ENCODE assay signal across 9 mouse cellular contexts in the genomic region with DNA sequence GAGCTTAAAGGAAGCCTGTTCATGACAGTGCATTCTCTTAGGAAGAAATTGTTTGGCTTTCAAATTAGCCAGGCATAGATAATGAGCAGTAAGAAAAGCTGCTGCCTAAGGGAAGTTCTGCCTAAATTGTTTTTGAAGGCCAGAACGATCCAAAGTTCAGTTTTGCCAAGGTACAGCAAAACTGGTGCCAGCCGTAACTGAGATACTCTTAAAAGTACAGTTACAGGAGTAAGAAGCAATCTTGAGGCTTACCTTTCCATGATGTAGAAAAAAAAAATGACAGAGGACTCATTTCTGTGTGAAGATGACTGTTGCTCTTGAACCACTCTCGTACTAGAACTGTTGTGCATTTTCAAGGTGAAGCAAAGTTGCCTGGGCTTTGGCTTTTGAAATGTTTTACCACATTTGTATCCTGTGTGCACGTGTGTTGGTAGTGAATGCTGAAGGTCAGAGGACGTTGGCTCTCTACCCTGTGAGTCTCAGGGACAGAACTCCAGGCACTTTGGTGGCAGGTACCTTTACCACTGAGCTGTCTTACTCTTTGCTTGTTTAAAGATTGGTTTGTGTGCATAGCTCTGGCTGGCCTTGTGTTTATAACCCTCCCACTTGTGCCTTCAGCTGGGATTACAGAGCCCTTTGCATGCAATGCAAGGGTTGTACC. TPM values are rescaled to one million over a fixed set of nuclear protein-coding genes. Genes with fewer than 3 reads are reported as not detected.
DNase-seq lines count a peak whose midpoint lies in the region; ATAC-seq and TF ChIP-seq lines count a peak whose summit lies in the region.
"Had no signal": no experiment of that assay in that cellular context is flagged by ENCODE, and none has a peak within 500 bp of the region (broad histone marks: within the 10 kb centered on the region; RNA-seq: fewer than 3 reads in every experiment).

No protein-coding gene starts in this region.

- no peak for DNase-seq in midbrain, embryonic 14.5 days
- DNase-seq in kidney, postnatal 25 days: peak; percentile 56 to 66
- peak; percentile 33 for DNase-seq in stomach, postnatal 0 days (ENCODE audit: low spot score)
- no peak for DNase-seq in ovary, postnatal 10 days (ENCODE audit: low spot score)
- no peak for DNase-seq in cerebellum, adult 2 months
- DNase-seq: cerebellum, postnatal 36 days had no signal

- TF ChIP-seq CTCF in stomach, postnatal 0 days (IDR thresholded peaks at IDR 0.05; ENCODE audit: low read depth): no peak
- no peak for TF ChIP-seq CTCF in cerebellum, adult 2 months (IDR thresholded peaks at IDR 0.05; ENCODE audit: borderline replicate concordance, insufficient read depth, low read depth, low read length)

- TF ChIP-seq EP300 in stomach, postnatal 0 days (optimal IDR thresholded peaks at IDR 0.05): no peak

- 0 out of 2 replicates have a peak overlapping the region, but pooled peaks have one; percentile 10 for H3K9ac ChIP-seq in forebrain, embryonic 15.5 days (replicated peaks)
- no peak overlapping the region for H3K9ac ChIP-seq in forebrain, embryonic 12.5 days
- no peak overlapping the region for H3K9ac ChIP-seq in midbrain, embryonic 14.5 days (replicated peaks; ENCODE audit: low read length)
- H3K9ac ChIP-seq in midbrain, embryonic 16.5 days (ENCODE audit: low read depth, low read length): no peak overlapping the region
- no peak overlapping the region for H3K9ac ChIP-seq in stomach, postnatal 0 days (ENCODE audit: low read length)

- H3K9me3 ChIP-seq in forebrain, embryonic 15.5 days: no peaks in the 10 kb centered on the region
- H3K9me3 ChIP-seq in forebrain, embryonic 12.5 days: no peaks in the 10 kb centered on the region
- no peaks in the 10 kb centered on the region for H3K9me3 ChIP-seq in midbrain, embryonic 14.5 days (ENCODE audit: control insufficient read depth, low read length)
- H3K9me3 ChIP-seq in midbrain, embryonic 16.5 days (replicated peaks; ENCODE audit: control insufficient read depth, low read length, poor library complexity, severe bottlenecking): no peaks in the 10 kb centered on the region
- H3K9me3 ChIP-seq in stomach, postnatal 0 days (ENCODE audit: control insufficient read depth, low read length): no peaks in the 10 kb centered on the region

- peaks cover 29% of the 10 kb centered on the region for H3K4me1 ChIP-seq in forebrain, embryonic 15.5 days
- peaks cover 23% of the 10 kb centered on the region for H3K4me1 ChIP-seq in forebrain, embryonic 12.5 days
- H3K4me1 ChIP-seq in midbrain, embryonic 14.5 days (ENCODE audit: control insufficient read depth, insufficient read depth, low read length): peaks cover 16% of the 10 kb centered on the region
- peaks cover 30% of the 10 kb centered on the region for H3K4me1 ChIP-seq in midbrain, embryonic 16.5 days (ENCODE audit: control insufficient read depth, insufficient read depth, low read length)
- no peaks in the 10 kb centered on the region for H3K4me1 ChIP-seq in stomach, postnatal 0 days (replicated peaks; ENCODE audit: control insufficient read depth, insufficient read depth)
- H3K4me1 ChIP-seq in cerebellum, adult 2 months (ENCODE audit: control insufficient read depth, insufficient read depth, low read length): peaks cover 6% of the 10 kb centered on the region; the same call in 1 of the 2 replicates

- no peak overlapping the region for H3K27ac ChIP-seq in forebrain, embryonic 15.5 days (replicated peaks)
- H3K27ac ChIP-seq in forebrain, embryonic 12.5 days: no peak overlapping the region
- no peak overlapping the region for H3K27ac ChIP-seq in midbrain, embryonic 14.5 days (replicated peaks; ENCODE audit: low read depth, low read length)
- H3K27ac ChIP-seq in midbrain, embryonic 16.5 days (ENCODE audit: low read length): no peak overlapping the region
- 0 out of 2 replicates have a peak overlapping the region, but pooled peaks have one; percentile 9 for H3K27ac ChIP-seq in stomach, postnatal 0 days (replicated peaks)
- H3K27ac ChIP-seq in cerebellum, adult 2 months (ENCODE audit: insufficient read depth, low read length): no peak overlapping the region

- no peak for ATAC-seq in forebrain, embryonic 15.5 days (replicated peaks)
- ATAC-seq in forebrain, embryonic 12.5 days (ENCODE audit: low FRiP score): no peak
- no peak for ATAC-seq in midbrain, embryonic 14.5 days (ENCODE audit: low FRiP score, low TSS enrichment)
- ATAC-seq in midbrain, embryonic 16.5 days: no peak
- no peak for ATAC-seq in stomach, postnatal 0 days (ENCODE audit: low FRiP score, low TSS enrichment)

- no peaks in the 10 kb centered on the region for H3K27me3 ChIP-seq in forebrain, embryonic 15.5 days
- no peaks in the 10 kb centered on the region for H3K27me3 ChIP-seq in forebrain, embryonic 12.5 days
- no peaks in the 10 kb centered on the region for H3K27me3 ChIP-seq in midbrain, embryonic 14.5 days (ENCODE audit: control insufficient read depth, insufficient read depth, low read length)
- H3K27me3 ChIP-seq in midbrain, embryonic 16.5 days (ENCODE audit: control insufficient read depth, insufficient read depth, low read depth, low read length): no peaks in the 10 kb centered on the region
- H3K27me3 ChIP-seq in stomach, postnatal 0 days (ENCODE audit: control insufficient read depth, insufficient read depth, low read length): no peaks in the 10 kb centered on the region
- no peaks in the 10 kb centered on the region for H3K27me3 ChIP-seq in cerebellum, adult 2 months (ENCODE audit: control insufficient read depth, insufficient read depth, low read length)

- no peak overlapping the region for H3K4me3 ChIP-seq in forebrain, embryonic 15.5 days
- H3K4me3 ChIP-seq in forebrain, embryonic 12.5 days (replicated peaks): no peak overlapping the region
- no peak overlapping the region for H3K4me3 ChIP-seq in midbrain, embryonic 14.5 days (replicated peaks; ENCODE audit: low read depth, low read length)
- no peak overlapping the region for H3K4me3 ChIP-seq in midbrain, embryonic 16.5 days (ENCODE audit: low read depth, low read length)
- H3K4me3 ChIP-seq in stomach, postnatal 0 days (ENCODE audit: low read depth, low read length): no peak overlapping the region
- H3K4me3 ChIP-seq in cerebellum, adult 2 months (replicated peaks; ENCODE audit: insufficient read depth, low read depth, low read length): no peak overlapping the region

- WGBS in forebrain, embryonic 15.5 days: 61% methylated on average over 5 of the region's 5 CpGs
- 76% methylated on average over 5 of the region's 5 CpGs for WGBS in forebrain, embryonic 12.5 days
- WGBS in midbrain, embryonic 14.5 days: 75% methylated on average over 5 of the region's 5 CpGs
- WGBS in midbrain, embryonic 16.5 days: 75% methylated on average over 5 of the region's 5 CpGs
- 49% methylated on average over 5 of the region's 5 CpGs for WGBS in stomach, postnatal 0 days
- WGBS in cerebellum, adult 2 months: 54% methylated on average over 5 of the region's 5 CpGs

- peaks cover 28% of the 10 kb centered on the region for H3K36me3 ChIP-seq in forebrain, embryonic 15.5 days
- peaks cover 40% of the 10 kb centered on the region for H3K36me3 ChIP-seq in forebrain, embryonic 12.5 days (replicated peaks)
- peaks cover 26% of the 10 kb centered on the region for H3K36me3 ChIP-seq in midbrain, embryonic 14.5 days (ENCODE audit: control insufficient read depth, insufficient read depth, low read length)
- peaks cover 5% of the 10 kb centered on the region; the same call in 1 of the 2 replicates for H3K36me3 ChIP-seq in midbrain, embryonic 16.5 days (ENCODE audit: control insufficient read depth, insufficient read depth, low read length)
- peaks cover 5% of the 10 kb centered on the region; the same call in 1 of the 2 replicates for H3K36me3 ChIP-seq in stomach, postnatal 0 days (ENCODE audit: control insufficient read depth, insufficient read depth, low read length)

- H3K4me2 ChIP-seq in forebrain, embryonic 15.5 days (replicated peaks): no peak overlapping the region
- no peak overlapping the region for H3K4me2 ChIP-seq in forebrain, embryonic 12.5 days
- peak overlapping the region; percentile 13; the same call in 1 of the 2 replicates for H3K4me2 ChIP-seq in midbrain, embryonic 14.5 days (ENCODE audit: low read length)
- H3K4me2 ChIP-seq in midbrain, embryonic 16.5 days (ENCODE audit: low read length): no peak overlapping the region; the same call in 1 of the 2 replicates
- H3K4me2 ChIP-seq in stomach, postnatal 0 days (replicated peaks; ENCODE audit: low read depth): peak overlapping the region; percentile 8; the same call in 1 of the 2 replicates

- no peak for TF ChIP-seq POLR2A in cerebellum, adult 2 months (IDR thresholded peaks at IDR 0.05; ENCODE audit: borderline replicate concordance, insufficient read depth, low read length)

RNA-seq across cellular contexts. Expression of a gene that starts 3.0 kb away (rescaled TPM):
- 40.2 and 40.5 TPM in 2 replicates for polyA plus RNA-seq in forebrain, embryonic 15.5 days (2015; fragmentation: Nextera tagmentation; extraction: Ambion mirVana)
- 45.6 and 46.6 TPM in 2 replicates for polyA plus RNA-seq in forebrain, embryonic 12.5 days (2016; fragmentation: Nextera tagmentation; extraction: Ambion mirVana)
- 37.6 and 39.9 TPM in 2 replicates for polyA plus RNA-seq in midbrain, embryonic 14.5 days (2014; fragmentation: Nextera tagmentation; extraction: Ambion mirVana)
- polyA plus RNA-seq in midbrain, embryonic 16.5 days (2015; fragmentation: Nextera tagmentation; extraction: Ambion mirVana): 30.6 and 34.7 TPM in 2 replicates
- 52.3 and 54.4 TPM in 2 replicates for polyA plus RNA-seq in stomach, postnatal 0 days (2015; fragmentation: Nextera tagmentation; extraction: Ambion mirVana)
- polyA plus RNA-seq in cerebellum, adult 2 months (2012; rRNA removed): 15.9 and 16.4 TPM in 2 replicates

RNA-seq across cellular contexts. Expression of a gene that starts 3.1 kb away (rescaled TPM):
- 316 and 338 TPM in 2 replicates for polyA plus RNA-seq in forebrain, embryonic 15.5 days (2015; fragmentation: Nextera tagmentation; extraction: Ambion mirVana)
- 480 and 487 TPM in 2 replicates for polyA plus RNA-seq in forebrain, embryonic 12.5 days (2016; fragmentation: Nextera tagmentation; extraction: Ambion mirVana)
- 340 and 383 TPM in 2 replicates for polyA plus RNA-seq in midbrain, embryonic 14.5 days (2014; fragmentation: Nextera tagmentation; extraction: Ambion mirVana)
- 286 and 296 TPM in 2 replicates for polyA plus RNA-seq in midbrain, embryonic 16.5 days (2015; fragmentation: Nextera tagmentation; extraction: Ambion mirVana)
- 843 and 974 TPM in 2 replicates for polyA plus RNA-seq in stomach, postnatal 0 days (2015; fragmentation: Nextera tagmentation; extraction: Ambion mirVana)
- 321 and 360 TPM in 2 replicates for polyA plus RNA-seq in cerebellum, adult 2 months (2012; rRNA removed)

RNA-seq across cellular contexts. Expression of a gene that starts 10.0 kb away (rescaled TPM):
- polyA plus RNA-seq in forebrain, embryonic 15.5 days (2015; fragmentation: Nextera tagmentation; extraction: Ambion mirVana): 21.5 and 25.7 TPM in 2 replicates
- polyA plus RNA-seq in forebrain, embryonic 12.5 days (2016; fragmentation: Nextera tagmentation; extraction: Ambion mirVana): 38.6 and 41.0 TPM in 2 replicates
- 12.7 and 15.0 TPM in 2 replicates for polyA plus RNA-seq in midbrain, embryonic 14.5 days (2014; fragmentation: Nextera tagmentation; extraction: Ambion mirVana)
- 11.8 and 14.7 TPM in 2 replicates for polyA plus RNA-seq in midbrain, embryonic 16.5 days (2015; fragmentation: Nextera tagmentation; extraction: Ambion mirVana)
- 6.9 and 10.3 TPM in 2 replicates for polyA plus RNA-seq in stomach, postnatal 0 days (2015; fragmentation: Nextera tagmentation; extraction: Ambion mirVana)
- 2.0 and 3.2 TPM in 2 replicates for polyA plus RNA-seq in cerebellum, adult 2 months (2012; rRNA removed)

RNA-seq across cellular contexts. Expression of a gene that starts 11.3 kb away (rescaled TPM):
- 10.1 and 10.9 TPM in 2 replicates for polyA plus RNA-seq in forebrain, embryonic 15.5 days (2015; fragmentation: Nextera tagmentation; extraction: Ambion mirVana)
- polyA plus RNA-seq in forebrain, embryonic 12.5 days (2016; fragmentation: Nextera tagmentation; extraction: Ambion mirVana): 15.0 and 17.4 TPM in 2 replicates
- 7.0 and 7.6 TPM in 2 replicates for polyA plus RNA-seq in midbrain, embryonic 14.5 days (2014; fragmentation: Nextera tagmentation; extraction: Ambion mirVana)
- 5.9 and 6.4 TPM in 2 replicates for polyA plus RNA-seq in midbrain, embryonic 16.5 days (2015; fragmentation: Nextera tagmentation; extraction: Ambion mirVana)
- polyA plus RNA-seq in stomach, postnatal 0 days (2015; fragmentation: Nextera tagmentation; extraction: Ambion mirVana): 4.0 and 5.2 TPM in 2 replicates
- 2.5 and 2.6 TPM in 2 replicates for polyA plus RNA-seq in cerebellum, adult 2 months (2012; rRNA removed)

RNA-seq across cellular contexts. Expression of a gene that starts 17.1 kb away (rescaled TPM):
- polyA plus RNA-seq in forebrain, embryonic 15.5 days (2015; fragmentation: Nextera tagmentation; extraction: Ambion mirVana): 18.1 and 19.3 TPM in 2 replicates
- polyA plus RNA-seq in forebrain, embryonic 12.5 days (2016; fragmentation: Nextera tagmentation; extraction: Ambion mirVana): 31.2 and 37.9 TPM in 2 replicates
- 11.7 and 13.8 TPM in 2 replicates for polyA plus RNA-seq in midbrain, embryonic 14.5 days (2014; fragmentation: Nextera tagmentation; extraction: Ambion mirVana)
- 9.8 and 13.1 TPM in 2 replicates for polyA plus RNA-seq in midbrain, embryonic 16.5 days (2015; fragmentation: Nextera tagmentation; extraction: Ambion mirVana)
- polyA plus RNA-seq in stomach, postnatal 0 days (2015; fragmentation: Nextera tagmentation; extraction: Ambion mirVana): 8.2 and 8.7 TPM in 2 replicates
- polyA plus RNA-seq in cerebellum, adult 2 months (2012; rRNA removed): 4.4 and 4.5 TPM in 2 replicates

Comparison
In these comparisons a context has a peak if more than half of its experiments do, and no peak if none do; other contexts are left out.
1. H3K4me2 ChIP-seq: peak in midbrain, embryonic 14.5 days (single experiment) and stomach, postnatal 0 days (single experiment); none in forebrain, embryonic 15.5 days (single experiment), forebrain, embryonic 12.5 days (single experiment) and midbrain, embryonic 16.5 days (single experiment).
2. DNase-seq: peak in kidney, postnatal 25 days (2 of 2) and stomach, postnatal 0 days (single experiment); none in midbrain, embryonic 14.5 days (single experiment), ovary, postnatal 10 days (single experiment) and cerebellum, adult 2 months (0 of 2).